Mouse (Mus musculus) stomach, embryonic 15.5 days (tissue): Measurements from ENCODE around the gene Myo5a. TPM values are rescaled to one million over a fixed set of nuclear protein-coding genes. Genes with fewer than 3 reads are reported as not detected.

Source experiments
- ATAC-seq: fragments of 200-750 bp; cut with Nextera tagmentation; 2 replicates; pipeline ENCODE4 v1.8.0; 2017; ENCODE audit warnings: low read depth, moderate number of reproducible peaks, moderate TSS enrichment; ENCODE audit not compliant: insufficient read depth, low FRiP score
- H3K27ac ChIP-seq: fragments of 300-500 bp; sonication (generic); 2 replicates; pipeline ENCODE4 v1.5.1; 2015; ENCODE audit warnings: mild to moderate bottlenecking, inconsistent platforms
- H3K27me3 ChIP-seq: fragments of 300-500 bp; sonication (generic); replicated peaks from 2 replicates; pipeline ENCODE4 v1.6.1; 2015; ENCODE audit warnings: inconsistent platforms
- H3K36me3 ChIP-seq: fragments of 300-500 bp; sonication (generic); 2 replicates; pipeline ENCODE4 v1.6.1; 2015; ENCODE audit warnings: inconsistent platforms
- H3K4me1 ChIP-seq: fragments of 300-500 bp; sonication (generic); 2 replicates; pipeline ENCODE4 v1.6.1; 2015; ENCODE audit warnings: inconsistent platforms
- H3K4me2 ChIP-seq: fragments of 300-500 bp; sonication (generic); 2 replicates; pipeline ENCODE4 v1.6.1; 2015; ENCODE audit warnings: mild to moderate bottlenecking, inconsistent platforms
- H3K4me3 ChIP-seq: fragments of 300-500 bp; sonication (generic); replicated peaks from 2 replicates; pipeline ENCODE4 v1.5.1; 2015; ENCODE audit warnings: inconsistent platforms
- H3K9ac ChIP-seq: fragments of 300-500 bp; sonication (generic); 2 replicates; pipeline ENCODE4 v1.6.1; 2015; ENCODE audit warnings: inconsistent platforms
- H3K9me3 ChIP-seq: fragments of 300-500 bp; sonication (generic); 2 replicates; pipeline ENCODE4 v1.6.1; 2016; ENCODE audit warnings: inconsistent platforms
- WGBS: fragments of 180-500 bp; shearing (Covaris S2); methylation state at CpG from one replicate; pipeline ENCODE4 v1.1.7; 2015; 5-methylcytosine and 5-hydroxymethylcytosine counted together
- polyA plus RNA-seq: library from polyadenylated mRNA; unstranded; fragments of >200 nt; fragmentation: Nextera tagmentation; extraction: Ambion mirVana; gene quantifications from 2 replicates; pipeline ENCODE4 v1.2.1, GENCODE M21; 2015

The Myo5a gene
- polyA plus RNA-seq, 1 experiment from 2014 or later: 11.5 TPM

DNA sequence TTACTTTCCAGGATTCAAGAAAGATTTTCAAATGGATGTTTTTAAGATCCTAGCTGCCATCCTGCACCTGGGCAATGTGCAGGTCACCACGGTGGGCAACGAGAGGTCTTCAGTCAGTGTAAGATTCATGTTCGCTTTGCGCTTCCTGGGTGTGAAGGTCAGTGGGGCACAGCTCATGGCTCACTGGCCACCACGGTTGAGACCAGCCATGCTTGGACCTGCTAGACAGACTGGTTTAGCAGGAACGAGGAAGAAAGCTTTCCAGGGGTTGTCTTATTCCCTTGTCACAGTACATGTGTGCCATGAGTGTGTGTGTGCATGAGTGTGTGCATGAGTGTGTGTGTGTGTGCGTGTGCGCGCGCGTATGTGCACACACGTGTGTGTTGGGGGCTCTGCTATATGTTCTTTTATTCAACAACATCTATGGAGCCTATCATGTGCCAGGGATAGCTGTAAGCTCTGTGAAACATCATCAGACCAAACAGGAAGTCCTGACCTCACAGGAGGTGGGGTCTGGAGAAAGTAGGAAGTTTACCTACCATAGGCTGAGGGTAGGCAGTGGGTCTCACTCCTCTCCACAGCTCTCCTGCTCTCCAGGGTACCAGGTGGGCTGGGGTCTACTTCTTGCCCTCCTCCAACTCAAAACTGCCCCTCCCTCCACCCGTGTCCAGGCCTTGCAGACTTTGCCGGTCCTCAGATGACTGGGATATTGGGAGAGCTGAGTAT lies 185.2 kb downstream of the Myo5a start:
- Histone ChIP-seq H3K9ac (no peak overlapping the region), H3K4me1 (peaks cover 4% of the 10 kb centered on the region; the same call in 1 of the 2 replicates), H3K9me3 (no peaks in the 10 kb centered on the region), H3K27me3 (no peaks in the 10 kb centered on the region), H3K4me2 (no peak overlapping the region), H3K27ac (no peak overlapping the region), H3K36me3 (no peaks in the 10 kb centered on the region), H3K4me3 (no peak overlapping the region)
- 83% methylated on average over 14 of the region's 14 CpGs for WGBS
- ATAC-seq: no peak

DNA sequence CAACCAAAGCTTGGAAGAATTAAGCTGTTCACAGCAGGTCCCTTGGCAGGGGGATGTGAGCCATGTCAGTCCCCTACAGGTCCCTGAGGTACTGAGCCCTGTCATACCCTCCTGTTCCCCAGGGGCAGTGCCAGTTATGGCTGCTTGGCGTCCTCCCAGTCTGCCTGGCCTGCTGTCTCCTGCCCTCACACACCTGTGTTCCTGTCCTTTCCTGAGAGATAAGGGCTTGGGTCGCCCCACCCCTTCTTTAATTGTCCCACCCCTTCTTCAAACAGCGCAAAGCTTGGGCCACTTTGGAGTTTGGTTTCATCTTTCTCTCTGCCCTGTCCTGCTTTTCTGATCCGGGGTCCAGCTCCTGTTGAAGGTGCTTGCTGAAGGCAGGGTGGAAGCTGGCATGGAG lies 188.0 kb downstream of the Myo5a start:
- no peak overlapping the region for H3K9ac ChIP-seq
- 0 out of 2 replicates have a peak overlapping the region, but pooled peaks have one; percentile 12 for H3K27ac ChIP-seq
- no peak overlapping the region for H3K4me2 ChIP-seq
- no peaks in the 10 kb centered on the region for H3K36me3 ChIP-seq
- no peaks in the 10 kb centered on the region for H3K9me3 ChIP-seq
- H3K4me1 ChIP-seq: peaks cover 8% of the 10 kb centered on the region; the same call in 1 of the 2 replicates
- H3K4me3 ChIP-seq: no peak overlapping the region
- 0 out of 2 replicates have a peak, but pooled peaks have one; percentile 17 for ATAC-seq
- no peaks in the 10 kb centered on the region for H3K27me3 ChIP-seq
- 54% methylated on average over 4 of the region's 4 CpGs for WGBS

DNA sequence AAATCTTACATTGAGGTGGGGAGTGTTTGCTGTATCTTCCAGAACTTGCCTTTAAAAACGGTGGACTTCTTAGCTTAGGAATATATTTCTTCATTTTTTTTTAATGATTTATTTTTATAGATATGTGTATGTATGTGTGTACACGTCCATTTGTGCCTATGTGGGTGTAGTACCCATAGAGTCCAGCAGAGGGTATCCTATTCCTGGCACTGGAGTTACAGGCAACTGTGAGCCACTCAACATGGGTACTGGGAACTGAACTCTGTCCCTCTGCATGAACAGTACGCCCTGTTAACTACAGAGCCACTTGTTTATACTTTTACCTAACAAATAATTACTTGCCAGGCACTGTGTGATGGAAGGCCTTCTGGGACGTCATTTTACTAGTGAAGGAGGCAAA lies 188.8 kb downstream of the Myo5a start:
- Histone ChIP-seq H3K27ac (no peak overlapping the region), H3K9me3 (no peaks in the 10 kb centered on the region), H3K9ac (no peak overlapping the region), H3K4me1 (peaks cover 4% of the 10 kb centered on the region; the same call in 1 of the 2 replicates), H3K27me3 (no peaks in the 10 kb centered on the region), H3K4me3 (no peak overlapping the region), H3K4me2 (no peak overlapping the region), H3K36me3 (no peaks in the 10 kb centered on the region)
- WGBS: 81% methylated on average over 4 of the region's 4 CpGs
- no peak for ATAC-seq

DNA sequence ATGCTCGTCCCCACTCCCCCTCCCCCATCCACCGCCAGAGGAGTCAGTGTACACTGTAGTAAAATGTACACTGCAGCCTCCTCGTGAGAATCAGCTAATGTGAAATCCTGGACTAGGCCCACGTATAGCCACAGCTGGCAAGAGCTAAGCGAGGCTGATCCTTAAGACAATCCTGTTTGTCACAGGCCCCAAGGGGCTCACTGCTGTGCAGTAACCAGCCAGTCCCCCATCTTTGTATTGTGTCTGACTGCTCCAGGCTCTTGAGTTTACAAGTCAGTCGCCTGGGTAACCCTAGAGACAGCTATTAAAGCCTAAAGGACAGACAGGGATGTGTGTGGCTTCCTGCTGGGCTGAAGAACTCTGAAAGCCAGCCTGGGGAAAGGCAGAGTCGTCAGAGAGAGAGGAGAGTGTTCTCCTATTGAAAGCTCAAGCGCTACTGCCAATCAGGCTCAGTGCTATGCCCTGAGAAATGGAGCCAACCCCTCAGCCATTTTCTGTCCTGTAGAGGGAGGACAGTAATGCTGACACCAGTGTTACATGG lies 190.6 kb downstream of the Myo5a start:
- H3K9ac ChIP-seq: no peak overlapping the region
- no peaks in the 10 kb centered on the region for H3K36me3 ChIP-seq
- H3K4me3 ChIP-seq: no peak overlapping the region
- ATAC-seq: no peak
- no peaks in the 10 kb centered on the region for H3K9me3 ChIP-seq
- H3K27me3 ChIP-seq: no peaks in the 10 kb centered on the region
- peaks cover 4% of the 10 kb centered on the region; the same call in 1 of the 2 replicates for H3K4me1 ChIP-seq
- 31% methylated on average over 8 of the region's 8 CpGs for WGBS
- no peak overlapping the region for H3K4me2 ChIP-seq
- no peak overlapping the region for H3K27ac ChIP-seq

DNA sequence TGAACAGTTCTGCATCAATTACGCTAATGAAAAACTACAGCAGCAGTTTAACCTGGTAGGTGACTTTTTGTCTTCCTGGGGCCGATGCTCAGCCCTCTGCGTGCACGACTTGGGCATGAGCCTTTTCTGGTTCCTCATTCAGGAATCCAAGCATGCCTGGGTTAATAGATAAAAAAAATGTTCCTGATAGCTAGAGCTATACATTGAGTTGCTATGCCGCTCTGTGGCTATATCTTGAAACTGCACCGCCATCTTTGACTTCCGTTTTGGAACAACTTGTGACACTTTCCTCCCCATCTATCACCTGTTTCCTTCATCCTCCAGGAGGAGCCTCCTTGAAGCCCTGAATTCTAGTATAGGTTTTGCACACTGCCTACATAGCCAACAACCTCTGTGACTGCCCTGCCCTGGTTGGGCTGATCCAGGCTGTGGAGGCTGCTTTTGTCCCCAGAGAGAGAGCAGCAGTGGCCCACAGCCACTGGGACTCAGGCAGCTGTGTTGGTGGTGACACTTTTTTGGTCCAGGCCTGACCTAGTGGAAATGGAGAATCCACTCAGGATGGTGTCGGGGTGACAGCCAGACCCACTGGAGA lies 191.5 kb downstream of the Myo5a start:
- H3K4me2 ChIP-seq: no peak overlapping the region
- H3K4me3 ChIP-seq: no peak overlapping the region
- WGBS: 68% methylated on average over 8 of the region's 8 CpGs
- H3K4me1 ChIP-seq: 0 out of 2 replicates have a peak, but pooled peaks cover 4% of the 10 kb centered on the region
- no peak overlapping the region for H3K9ac ChIP-seq
- no peaks in the 10 kb centered on the region for H3K9me3 ChIP-seq
- no peak overlapping the region for H3K27ac ChIP-seq
- no peaks in the 10 kb centered on the region for H3K27me3 ChIP-seq
- ATAC-seq: no peak
- H3K36me3 ChIP-seq: no peaks in the 10 kb centered on the region

DNA sequence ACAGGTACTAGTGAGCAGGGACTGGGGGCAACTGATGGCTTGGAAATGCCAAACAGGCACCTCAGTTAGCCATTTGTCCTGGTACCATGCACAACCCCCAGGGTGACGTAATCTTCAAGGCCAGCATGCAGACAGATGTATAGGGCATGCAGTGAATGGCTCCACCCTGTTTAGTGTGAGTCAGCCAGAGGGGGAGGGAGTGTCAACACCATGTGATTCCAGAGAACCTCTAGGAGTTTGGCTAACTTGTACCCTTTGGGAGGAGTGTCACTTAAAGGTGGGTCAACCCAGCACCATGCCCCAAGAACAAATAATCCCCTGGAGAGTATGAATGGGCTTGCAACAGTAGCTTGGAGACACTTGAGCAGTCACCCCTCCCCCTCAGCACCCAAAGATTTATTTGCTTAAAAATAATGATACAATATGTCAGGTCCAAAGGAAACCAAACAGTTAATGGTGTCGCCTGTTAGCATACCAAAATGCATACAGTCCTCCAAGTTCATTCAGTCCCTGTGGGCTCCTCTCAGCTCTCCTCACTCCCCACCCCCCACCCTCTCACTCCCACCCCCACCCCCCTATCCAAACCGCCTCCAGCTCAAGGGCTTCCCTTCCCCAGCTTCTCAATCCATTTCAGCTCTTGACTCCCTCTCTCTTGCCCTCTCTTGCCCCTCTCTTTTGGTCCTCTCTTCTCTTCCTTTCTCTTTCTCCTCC lies 193.3 kb downstream of the Myo5a start:
- H3K9me3 ChIP-seq: no peaks in the 10 kb centered on the region
- H3K4me1 ChIP-seq: 0 out of 2 replicates have a peak, but pooled peaks cover 4% of the 10 kb centered on the region
- WGBS: 26% methylated on average over 3 of the region's 3 CpGs
- H3K4me2 ChIP-seq: no peak overlapping the region
- no peaks in the 10 kb centered on the region for H3K36me3 ChIP-seq
- ATAC-seq: peak; percentile 94
- peak overlapping the region; percentile 68; the same call in 1 of the 2 replicates for H3K27ac ChIP-seq
- H3K27me3 ChIP-seq: no peaks in the 10 kb centered on the region
- H3K9ac ChIP-seq: no peak overlapping the region
- H3K4me3 ChIP-seq: no peak overlapping the region

DNA sequence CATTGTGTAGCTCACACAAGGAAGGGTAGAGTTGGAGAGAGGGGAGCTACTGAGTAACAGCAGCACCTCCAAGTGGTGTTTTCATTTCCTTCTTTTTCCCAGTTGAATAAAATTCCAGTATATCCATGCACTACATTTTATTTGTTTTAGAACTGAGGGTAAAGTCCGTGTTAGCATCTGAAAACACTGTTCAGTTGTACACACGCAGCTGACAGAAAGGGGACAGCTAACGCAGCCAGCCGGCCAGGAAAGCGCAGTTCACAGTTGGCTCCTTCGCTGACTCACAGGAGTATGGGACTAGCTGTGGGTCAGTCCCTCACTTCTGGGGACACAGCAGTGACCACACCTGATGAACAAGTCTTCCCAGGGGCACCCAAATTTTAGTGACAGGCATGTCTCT lies 196.3 kb downstream of the Myo5a start:
- Histone ChIP-seq H3K9ac (no peak overlapping the region), H3K27me3 (no peaks in the 10 kb centered on the region), H3K4me3 (no peak overlapping the region), H3K4me1 (no peaks in the 10 kb centered on the region), H3K9me3 (no peaks in the 10 kb centered on the region), H3K4me2 (no peak overlapping the region), H3K27ac (no peak overlapping the region), H3K36me3 (no peaks in the 10 kb centered on the region)
- 72% methylated on average over 6 of the region's 6 CpGs for WGBS
- no peak for ATAC-seq

DNA sequence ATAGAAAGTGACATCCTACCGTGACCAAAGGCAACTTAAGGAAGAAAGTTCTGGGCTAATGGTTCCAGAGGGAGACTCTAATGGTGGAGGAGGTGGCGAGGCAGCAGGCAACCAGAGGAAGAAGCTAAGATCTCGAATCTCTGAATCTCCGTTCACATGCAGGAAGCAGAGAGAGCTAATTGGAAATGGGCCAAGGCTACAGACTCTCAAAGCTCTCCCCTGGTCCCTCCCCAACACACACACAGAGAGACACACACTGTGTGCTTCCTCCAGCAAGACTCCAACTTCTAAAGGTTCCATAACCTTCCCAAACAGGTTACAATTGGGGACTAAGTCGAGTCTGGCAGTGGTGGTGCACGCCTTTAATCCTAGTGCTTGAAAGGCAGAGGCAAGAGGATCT lies 199.6 kb downstream of the Myo5a start:
- H3K36me3 ChIP-seq: no peaks in the 10 kb centered on the region
- H3K4me3 ChIP-seq: no peak overlapping the region
- 60% methylated on average over 6 of the region's 6 CpGs for WGBS
- no peak for ATAC-seq
- H3K9ac ChIP-seq: no peak overlapping the region
- H3K9me3 ChIP-seq: no peaks in the 10 kb centered on the region
- H3K4me1 ChIP-seq: no peaks in the 10 kb centered on the region
- H3K27me3 ChIP-seq: no peaks in the 10 kb centered on the region
- H3K27ac ChIP-seq: no peak overlapping the region
- no peak overlapping the region for H3K4me2 ChIP-seq

DNA sequence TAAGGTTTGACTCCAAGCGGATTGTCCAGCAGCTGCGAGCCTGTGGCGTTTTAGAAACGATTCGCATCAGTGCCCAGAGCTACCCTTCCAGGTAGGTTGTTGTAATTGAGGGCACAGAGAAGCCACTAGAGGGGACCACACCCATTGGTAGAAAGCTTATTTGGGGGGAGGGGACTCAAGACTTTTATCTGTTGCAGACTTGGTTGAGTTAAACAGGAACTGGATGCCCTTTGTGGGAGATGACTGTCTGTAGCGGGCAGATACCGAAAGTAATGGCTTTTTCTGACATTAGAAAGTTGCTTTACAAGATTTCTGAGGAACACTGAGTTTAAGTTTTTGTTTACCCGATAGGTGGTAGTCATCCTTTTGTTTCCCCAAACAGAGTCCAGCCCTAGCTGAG lies 200.7 kb downstream of the Myo5a start:
- Histone ChIP-seq H3K27me3 (no peaks in the 10 kb centered on the region), H3K9me3 (no peaks in the 10 kb centered on the region), H3K4me3 (no peak overlapping the region), H3K4me1 (no peaks in the 10 kb centered on the region), H3K9ac (no peak overlapping the region), H3K27ac (no peak overlapping the region), H3K4me2 (no peak overlapping the region), H3K36me3 (no peaks in the 10 kb centered on the region)
- WGBS: 91% methylated on average over 8 of the region's 8 CpGs
- no peak for ATAC-seq

Other genes with a start within 250 kb of the Myo5a start
- 3.9 and 4.7 TPM in 2 replicates for gene Onecut1, start 209.1 kb upstream of the Myo5a start, polyA plus RNA-seq
- gene Fam214a, start 118.1 kb upstream of the Myo5a start, polyA plus RNA-seq: 9.1 and 10.0 TPM in 2 replicates
- 297 and 306 TPM in 2 replicates for gene Arpp19, start 33.4 kb upstream of the Myo5a start, polyA plus RNA-seq
- 11.3 and 12.4 TPM in 2 replicates for gene Myo5c, start 161.0 kb downstream of the Myo5a start, polyA plus RNA-seq
- gene Gnb5, start 235.3 kb downstream of the Myo5a start, polyA plus RNA-seq: 18.9 and 20.5 TPM in 2 replicates